Mouse (Mus musculus) kidney, embryonic 14.5 days (tissue): ENCODE measurements around the gene Scfd2. TPM values are rescaled to one million over a fixed set of nuclear protein-coding genes. Genes with fewer than 3 reads are reported as not detected.

Experiments
- ATAC-seq: fragments of 200-750 bp; cut with Nextera tagmentation; 2 replicates; pipeline ENCODE4 v1.8.0; 2017; ENCODE audit warnings: moderate number of reproducible peaks, mild to moderate bottlenecking, moderate TSS enrichment, moderate library complexity; ENCODE audit not compliant: low FRiP score, low TSS enrichment
- H3K27ac ChIP-seq: fragments of 300-500 bp; sonication (generic); 2 replicates; pipeline ENCODE4 v1.5.1; 2014; ENCODE audit warnings: low read depth, mild to moderate bottlenecking, low read length, moderate library complexity, mixed read lengths
- H3K27me3 ChIP-seq: fragments of 300-500 bp; sonication (generic); 2 replicates; pipeline ENCODE4 v1.6.1; 2014; ENCODE audit warnings: mild to moderate bottlenecking, low read length; ENCODE audit not compliant: control insufficient read depth, insufficient read depth
- H3K36me3 ChIP-seq: fragments of 300-500 bp; sonication (generic); 2 replicates; pipeline ENCODE4 v1.6.1; 2014; ENCODE audit warnings: low read length, mixed read lengths; ENCODE audit not compliant: control insufficient read depth, insufficient read depth
- H3K4me1 ChIP-seq: fragments of 300-500 bp; sonication (generic); 2 replicates; pipeline ENCODE4 v1.6.1; 2014; ENCODE audit warnings: low read length, mixed read lengths; ENCODE audit not compliant: control insufficient read depth, insufficient read depth
- H3K4me2 ChIP-seq: fragments of 300-500 bp; sonication (generic); replicated peaks from 2 replicates; pipeline ENCODE4 v1.6.1; 2014; ENCODE audit warnings: low read depth, mild to moderate bottlenecking, low read length
- H3K4me3 ChIP-seq: fragments of 300-500 bp; sonication (generic); 2 replicates; pipeline ENCODE4 v1.5.1; 2014; ENCODE audit warnings: mild to moderate bottlenecking, low read length
- H3K9ac ChIP-seq: fragments of 300-500 bp; sonication (generic); 2 replicates; pipeline ENCODE4 v1.6.1; 2014; ENCODE audit warnings: low read depth, mild to moderate bottlenecking, low read length, moderate library complexity
- H3K9me3 ChIP-seq: fragments of 300-500 bp; sonication (generic); 2 replicates; pipeline ENCODE4 v1.6.1; 2016; ENCODE audit warnings: low read length; ENCODE audit not compliant: control insufficient read depth
- WGBS: fragments of 180-500 bp; shearing (Covaris S2); extraction: QIAGEN DNeasy Blood & Tissue Kit; methylation state at CpG from one replicate; pipeline ENCODE4 v1.1.7; 2014; 5-methylcytosine and 5-hydroxymethylcytosine counted together
- polyA plus RNA-seq: library from polyadenylated mRNA; unstranded; fragments of >200 nt; fragmentation: Nextera tagmentation; extraction: Ambion mirVana; gene quantifications from 2 replicates; pipeline ENCODE4 v1.2.1, GENCODE M21; 2014

Scfd2 gene
- polyA plus RNA-seq, 1 experiment from 2014 or later = 18.3 TPM

- Histone ChIP-seq H3K4me2 (no peak overlapping the region), H3K9me3 (no peaks in the 10 kb centered on the region), H3K4me3 (no peak overlapping the region), H3K4me1 (peaks cover 32% of the 10 kb centered on the region), H3K36me3 (peaks cover under 1% of the 10 kb centered on the region; the same call in 1 of the 2 replicates), H3K27ac (no peak overlapping the region), H3K27me3 (no peaks in the 10 kb centered on the region), H3K9ac (no peak overlapping the region)
- ATAC-seq = no peak
- 21% methylated on average over 8 of the region's 8 CpGs for WGBS
Observed at GRCm38 (mm10) chr5:74205509-74205908, 326.1 kb downstream of the Scfd2 start.

GRCm38 (mm10) chr5:74204465-74204864 lies 327.1 kb downstream of the Scfd2 start:
- WGBS = 69% methylated on average over 5 of the region's 5 CpGs
- Histone ChIP-seq H3K4me3 (no peak overlapping the region), H3K4me1 (peaks cover 42% of the 10 kb centered on the region), H3K36me3 (peaks cover 11% of the 10 kb centered on the region; the same call in 1 of the 2 replicates), H3K9ac (no peak overlapping the region), H3K9me3 (no peaks in the 10 kb centered on the region), H3K4me2 (no peak overlapping the region), H3K27me3 (no peaks in the 10 kb centered on the region), H3K27ac (no peak overlapping the region)
- ATAC-seq = no peak

- peaks cover 28% of the 10 kb centered on the region for H3K36me3 ChIP-seq
- no peak overlapping the region for H3K4me2 ChIP-seq
- no peaks in the 10 kb centered on the region for H3K9me3 ChIP-seq
- 86% methylated on average over 4 of the region's 4 CpGs for WGBS
- H3K27me3 ChIP-seq = no peaks in the 10 kb centered on the region
- H3K4me1 ChIP-seq = peaks cover 48% of the 10 kb centered on the region
- H3K27ac ChIP-seq = no peak overlapping the region
- no peak for ATAC-seq
- H3K9ac ChIP-seq = no peak overlapping the region
- no peak overlapping the region for H3K4me3 ChIP-seq
Observed at GRCm38 (mm10) chr5:74202515-74202914, 329.0 kb downstream of the Scfd2 start.

GRCm38 (mm10) chr5:74201570-74202357 lies 329.8 kb downstream of the Scfd2 start:
- Histone ChIP-seq H3K4me3 (no peak overlapping the region), H3K36me3 (peaks cover 28% of the 10 kb centered on the region), H3K27ac (no peak overlapping the region), H3K9me3 (no peaks in the 10 kb centered on the region), H3K4me2 (no peak overlapping the region), H3K27me3 (no peaks in the 10 kb centered on the region), H3K9ac (no peak overlapping the region), H3K4me1 (peaks cover 46% of the 10 kb centered on the region)
- WGBS = 45% methylated on average over 10 of the region's 10 CpGs
- peak; percentile 75 for ATAC-seq

- Histone ChIP-seq H3K27me3 (no peaks in the 10 kb centered on the region), H3K27ac (no peak overlapping the region), H3K9me3 (no peaks in the 10 kb centered on the region), H3K9ac (no peak overlapping the region), H3K4me1 (peaks cover 39% of the 10 kb centered on the region), H3K36me3 (peaks cover 28% of the 10 kb centered on the region), H3K4me2 (no peak overlapping the region), H3K4me3 (no peak overlapping the region)
- ATAC-seq = no peak
- whole genome bisulfite sequencing = 71% methylated on average over 8 of the region's 8 CpGs
Observed at GRCm38 (mm10) chr5:74200481-74200880, 331.1 kb downstream of the Scfd2 start.

- Histone ChIP-seq H3K9ac (no peak overlapping the region), H3K27ac (no peak overlapping the region), H3K27me3 (no peaks in the 10 kb centered on the region), H3K36me3 (peaks cover 28% of the 10 kb centered on the region), H3K4me2 (no peak overlapping the region), H3K9me3 (no peaks in the 10 kb centered on the region), H3K4me1 (peaks cover 36% of the 10 kb centered on the region), H3K4me3 (no peak overlapping the region)
- WGBS = 86% methylated on average over 13 of the region's 13 CpGs
- ATAC-seq = no peak
Observed at GRCm38 (mm10) chr5:74199793-74200192, 331.8 kb downstream of the Scfd2 start.

- 82% methylated on average over 11 of the region's 11 CpGs for WGBS
- H3K4me3 ChIP-seq = no peak overlapping the region; the same call in 1 of the 2 replicates
- H3K9me3 ChIP-seq = no peaks in the 10 kb centered on the region
- peaks cover 49% of the 10 kb centered on the region for H3K4me1 ChIP-seq
- peak overlapping the region; percentile 97; the same call in 1 of the 2 replicates for H3K4me2 ChIP-seq
- no peaks in the 10 kb centered on the region for H3K27me3 ChIP-seq
- ATAC-seq = no peak
- H3K36me3 ChIP-seq = peaks cover 28% of the 10 kb centered on the region
- H3K9ac ChIP-seq = no peak overlapping the region
- H3K27ac ChIP-seq = 0 out of 2 replicates have a peak overlapping the region, but pooled peaks have one; percentile 17
Observed at GRCm38 (mm10) chr5:74198446-74198845, 333.1 kb downstream of the Scfd2 start.

GRCm38 (mm10) chr5:74197541-74198330 lies 333.8 kb downstream of the Scfd2 start:
- Histone ChIP-seq H3K9ac (peak overlapping the region; percentile 42; the same call in 1 of the 2 replicates), H3K9me3 (no peaks in the 10 kb centered on the region), H3K27me3 (no peaks in the 10 kb centered on the region), H3K4me3 (peak overlapping the region; percentile 95; the same call in 1 of the 2 replicates), H3K4me2 (peak overlapping the region; percentile 97; the same call in 1 of the 2 replicates), H3K27ac (0 out of 2 replicates have a peak overlapping the region, but pooled peaks have one; percentile 17), H3K4me1 (peaks cover 50% of the 10 kb centered on the region), H3K36me3 (peaks cover 28% of the 10 kb centered on the region)
- no peak for ATAC-seq
- 65% methylated on average over 22 of the region's 22 CpGs for WGBS

- H3K4me2 ChIP-seq = peak overlapping the region; percentile 97
- WGBS = 0% methylated on average over 4 of the region's 4 CpGs
- peak overlapping the region; percentile 95 for H3K4me3 ChIP-seq
- H3K4me1 ChIP-seq = peaks cover 44% of the 10 kb centered on the region
- peak overlapping the region; percentile 95; the same call in 1 of the 2 replicates for H3K9ac ChIP-seq
- ATAC-seq = no peak
- H3K36me3 ChIP-seq = peaks cover 28% of the 10 kb centered on the region
- H3K27ac ChIP-seq = no peak overlapping the region
- H3K9me3 ChIP-seq = no peaks in the 10 kb centered on the region
- no peaks in the 10 kb centered on the region for H3K27me3 ChIP-seq
Observed at GRCm38 (mm10) chr5:74196307-74196618, 335.3 kb downstream of the Scfd2 start.
